Mouse (Mus musculus) stomach, embryonic 15.5 days (tissue): ENCODE data around the gene Sephs2. TPM values are rescaled to one million over a fixed set of nuclear protein-coding genes. Genes with fewer than 3 reads are reported as not detected.

Experiments used
- ATAC-seq: fragments of 200-750 bp; cut with Nextera tagmentation; 2 replicates; pipeline ENCODE4 v1.8.0; 2017; ENCODE audit warnings: low read depth, moderate number of reproducible peaks, moderate TSS enrichment; ENCODE audit not compliant: insufficient read depth, low FRiP score
- H3K27ac ChIP-seq: fragments of 300-500 bp; sonication (generic); 2 replicates; pipeline ENCODE4 v1.5.1; 2015; ENCODE audit warnings: mild to moderate bottlenecking, inconsistent platforms
- H3K27me3 ChIP-seq: fragments of 300-500 bp; sonication (generic); replicated peaks from 2 replicates; pipeline ENCODE4 v1.6.1; 2015; ENCODE audit warnings: inconsistent platforms
- H3K36me3 ChIP-seq: fragments of 300-500 bp; sonication (generic); 2 replicates; pipeline ENCODE4 v1.6.1; 2015; ENCODE audit warnings: inconsistent platforms
- H3K4me1 ChIP-seq: fragments of 300-500 bp; sonication (generic); 2 replicates; pipeline ENCODE4 v1.6.1; 2015; ENCODE audit warnings: inconsistent platforms
- H3K4me2 ChIP-seq: fragments of 300-500 bp; sonication (generic); 2 replicates; pipeline ENCODE4 v1.6.1; 2015; ENCODE audit warnings: mild to moderate bottlenecking, inconsistent platforms
- H3K4me3 ChIP-seq: fragments of 300-500 bp; sonication (generic); replicated peaks from 2 replicates; pipeline ENCODE4 v1.5.1; 2015; ENCODE audit warnings: inconsistent platforms
- H3K9ac ChIP-seq: fragments of 300-500 bp; sonication (generic); 2 replicates; pipeline ENCODE4 v1.6.1; 2015; ENCODE audit warnings: inconsistent platforms
- H3K9me3 ChIP-seq: fragments of 300-500 bp; sonication (generic); 2 replicates; pipeline ENCODE4 v1.6.1; 2016; ENCODE audit warnings: inconsistent platforms
- WGBS: fragments of 180-500 bp; shearing (Covaris S2); methylation state at CpG from one replicate; pipeline ENCODE4 v1.1.7; 2015; 5-methylcytosine and 5-hydroxymethylcytosine counted together
- polyA plus RNA-seq: library from polyadenylated mRNA; unstranded; fragments of >200 nt; fragmentation: Nextera tagmentation; extraction: Ambion mirVana; gene quantifications from 2 replicates; pipeline ENCODE4 v1.2.1, GENCODE M21; 2015

The Sephs2 gene
- polyA plus RNA-seq, 1 experiment from 2014 or later: 139 TPM

- H3K36me3 ChIP-seq: peaks cover 15% of the 10 kb centered on the region
- H3K9ac ChIP-seq: no peak overlapping the region
- WGBS: 46% methylated on average over 3 of the region's 3 CpGs
- H3K4me1 ChIP-seq: peaks cover 15% of the 10 kb centered on the region
- no peak for ATAC-seq
- H3K27me3 ChIP-seq: no peaks in the 10 kb centered on the region
- H3K27ac ChIP-seq: peak overlapping the region; percentile 98; the same call in 1 of the 2 replicates
- H3K4me2 ChIP-seq: peak overlapping the region; percentile 53
- H3K4me3 ChIP-seq: peak overlapping the region; percentile 80
- H3K9me3 ChIP-seq: no peaks in the 10 kb centered on the region
Observed at GRCm38 (mm10) chr7:127231376-127231775, 42.5 kb downstream of the Sephs2 start.

- peak; percentile 13; the same call in 1 of the 2 replicates for ATAC-seq
- WGBS: 68% methylated on average over 4 of the region's 4 CpGs
- H3K36me3 ChIP-seq: no peaks in the 10 kb centered on the region
- no peak overlapping the region for H3K4me3 ChIP-seq
- H3K4me2 ChIP-seq: no peak overlapping the region
- H3K4me1 ChIP-seq: peaks cover 11% of the 10 kb centered on the region
- no peaks in the 10 kb centered on the region for H3K9me3 ChIP-seq
- no peak overlapping the region for H3K27ac ChIP-seq
- H3K9ac ChIP-seq: no peak overlapping the region
- no peaks in the 10 kb centered on the region for H3K27me3 ChIP-seq
Observed at GRCm38 (mm10) chr7:127228615-127229303, 45.1 kb downstream of the Sephs2 start.

GRCm38 (mm10) chr7:127225147-127225995 lies 48.5 kb downstream of the Sephs2 start:
- H3K9me3 ChIP-seq: no peaks in the 10 kb centered on the region
- no peak overlapping the region for H3K4me3 ChIP-seq
- peaks cover 3% of the 10 kb centered on the region; the same call in 1 of the 2 replicates for H3K4me1 ChIP-seq
- H3K9ac ChIP-seq: no peak overlapping the region
- 77% methylated on average over 11 of the region's 11 CpGs for WGBS
- H3K4me2 ChIP-seq: no peak overlapping the region
- H3K27me3 ChIP-seq: no peaks in the 10 kb centered on the region
- 0 out of 2 replicates have a peak overlapping the region, but pooled peaks have one; percentile 7 for H3K27ac ChIP-seq
- no peaks in the 10 kb centered on the region for H3K36me3 ChIP-seq
- ATAC-seq: peak; percentile 75; the same call in 1 of the 2 replicates

- H3K4me1 ChIP-seq: no peaks in the 10 kb centered on the region
- H3K27me3 ChIP-seq: no peaks in the 10 kb centered on the region
- no peaks in the 10 kb centered on the region for H3K9me3 ChIP-seq
- H3K9ac ChIP-seq: no peak overlapping the region
- no peak overlapping the region for H3K4me2 ChIP-seq
- no peaks in the 10 kb centered on the region for H3K36me3 ChIP-seq
- no peak for ATAC-seq
- 92% methylated on average over 6 of the region's 6 CpGs for WGBS
- no peak overlapping the region for H3K4me3 ChIP-seq
- H3K27ac ChIP-seq: no peak overlapping the region
Observed at GRCm38 (mm10) chr7:127224616-127225015, 49.2 kb downstream of the Sephs2 start.

- H3K9ac ChIP-seq: no peak overlapping the region
- H3K27ac ChIP-seq: no peak overlapping the region
- H3K27me3 ChIP-seq: no peaks in the 10 kb centered on the region
- no peak overlapping the region for H3K4me3 ChIP-seq
- no peaks in the 10 kb centered on the region for H3K36me3 ChIP-seq
- peak; percentile 66; the same call in 1 of the 2 replicates for ATAC-seq
- no peak overlapping the region for H3K4me2 ChIP-seq
- 79% methylated on average over 6 of the region's 6 CpGs for WGBS
- H3K9me3 ChIP-seq: no peaks in the 10 kb centered on the region
- no peaks in the 10 kb centered on the region for H3K4me1 ChIP-seq
Observed at GRCm38 (mm10) chr7:127223515-127224478, 50.1 kb downstream of the Sephs2 start.

GRCm38 (mm10) chr7:127223106-127223505 lies 50.7 kb downstream of the Sephs2 start:
- Histone ChIP-seq H3K9me3 (no peaks in the 10 kb centered on the region), H3K27me3 (no peaks in the 10 kb centered on the region), H3K4me3 (no peak overlapping the region), H3K36me3 (no peaks in the 10 kb centered on the region), H3K4me1 (no peaks in the 10 kb centered on the region), H3K27ac (no peak overlapping the region), H3K4me2 (no peak overlapping the region), H3K9ac (no peak overlapping the region)
- no peak for ATAC-seq
- WGBS: 97% methylated on average over 3 of the region's 3 CpGs

Other genes starting within 250 kb of the Sephs2 start
- gene Maz, start 247.0 kb downstream of the Sephs2 start, polyA plus RNA-seq: 67.7 and 69.7 TPM in 2 replicates
- 93.5 and 101 TPM in 2 replicates for gene Kif22, start 231.6 kb downstream of the Sephs2 start, polyA plus RNA-seq
- gene Zg16, start 186.7 kb downstream of the Sephs2 start, polyA plus RNA-seq: 14.5 and 34.1 TPM in 2 replicates
- 4.7 and 5.0 TPM in 2 replicates for gene AI467606, start 182.7 kb downstream of the Sephs2 start, polyA plus RNA-seq
- gene Qprt, start 151.8 kb downstream of the Sephs2 start, polyA plus RNA-seq: 6.1 and 7.4 TPM in 2 replicates
- gene Spn, start 136.2 kb downstream of the Sephs2 start, polyA plus RNA-seq: 0.64 and 1.0 TPM in 2 replicates
- gene Cd2bp2, start 78.0 kb downstream of the Sephs2 start, polyA plus RNA-seq: 44.1 and 46.6 TPM in 2 replicates
- gene Tbc1d10b, start 65.6 kb downstream of the Sephs2 start, polyA plus RNA-seq: 24.3 and 24.4 TPM in 2 replicates
- 18.6 and 31.0 TPM in 2 replicates for gene Mylpf, start 65.2 kb downstream of the Sephs2 start, polyA plus RNA-seq
- gene Zfp553, start 41.0 kb downstream of the Sephs2 start, polyA plus RNA-seq: 33.9 and 34.8 TPM in 2 replicates
- gene Sept1, start 40.9 kb downstream of the Sephs2 start, polyA plus RNA-seq: 17.7 and 19.2 TPM in 2 replicates
- gene Zfp771, start 29.8 kb downstream of the Sephs2 start, polyA plus RNA-seq: 57.9 and 63.1 TPM in 2 replicates
- gene Dctpp1, start 13.3 kb downstream of the Sephs2 start, polyA plus RNA-seq: 164 and 181 TPM in 2 replicates
- gene Itgal, start 22.2 kb upstream of the Sephs2 start, polyA plus RNA-seq: 2.7 TPM in 2 replicates
- gene Zfp768, start 71.5 kb upstream of the Sephs2 start, polyA plus RNA-seq: 13.1 and 17.4 TPM in 2 replicates
- gene Zfp747, start 102.0 kb upstream of the Sephs2 start, polyA plus RNA-seq: 9.0 and 9.6 TPM in 2 replicates
- 5.5 and 6.3 TPM in 2 replicates for gene 9130019O22Rik, start 113.1 kb upstream of the Sephs2 start, polyA plus RNA-seq
- 6.3 and 6.5 TPM in 2 replicates for gene E430018J23Rik, start 119.6 kb upstream of the Sephs2 start, polyA plus RNA-seq
- gene Zfp764, start 132.8 kb upstream of the Sephs2 start, polyA plus RNA-seq: 7.6 and 8.8 TPM in 2 replicates
- gene Zfp688, start 148.0 kb upstream of the Sephs2 start, polyA plus RNA-seq: 22.0 and 23.6 TPM in 2 replicates
- 5.7 and 7.2 TPM in 2 replicates for gene Zfp689, start 175.1 kb upstream of the Sephs2 start, polyA plus RNA-seq
- gene Prr14, start 185.6 kb upstream of the Sephs2 start, polyA plus RNA-seq: 38.6 and 38.8 TPM in 2 replicates
- gene Fbrs, start 205.1 kb upstream of the Sephs2 start, polyA plus RNA-seq: 12.2 and 13.8 TPM in 2 replicates
- 49.7 and 55.4 TPM in 2 replicates for gene Srcap, start 237.9 kb upstream of the Sephs2 start, polyA plus RNA-seq
- gene Gm42715, start 245.5 kb upstream of the Sephs2 start, polyA plus RNA-seq: 13.4 and 14.8 TPM in 2 replicates